Mouse (Mus musculus): Measurements from ENCODE around the gene Ptprf. TPM values are rescaled to one million over a fixed set of nuclear protein-coding genes. Genes with fewer than 3 reads are reported as not detected.
A peak's percentile ranks its signal among the peaks of the same experiment; 100 is the strongest.

The Ptprf gene
- polyA plus RNA-seq, 1 experiment from 2014 or later, result 29.1 TPM

DNA sequence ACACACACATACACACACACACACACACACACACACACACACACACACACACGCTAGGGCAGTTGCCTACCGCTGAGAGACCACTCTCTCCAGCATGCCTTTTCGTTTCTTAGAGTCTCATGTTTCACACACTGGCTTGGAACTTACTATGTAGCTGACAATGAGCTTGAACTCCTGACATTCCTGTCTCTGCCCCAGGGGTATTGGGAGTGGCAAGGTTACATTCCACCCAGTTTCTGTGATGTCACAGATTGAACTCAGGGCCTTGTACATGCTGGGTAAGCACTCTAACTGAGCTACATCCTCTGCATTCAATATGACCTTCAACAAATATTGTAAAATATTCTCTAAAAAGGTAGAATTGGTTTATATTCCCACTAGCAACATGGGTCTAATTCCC is 92.6 kb downstream of the Ptprf start:
- Histone ChIP-seq H3K36me3 (ENCODE audit: control insufficient read depth, insufficient read depth, low read length) (no peaks in the 10 kb centered on the region), H3K4me1 (replicated peaks; ENCODE audit: control insufficient read depth, insufficient read depth, low read length) (no peaks in the 10 kb centered on the region), H3K4me2 (no peak overlapping the region), H3K9ac (ENCODE audit: low read depth, low read length) (no peak overlapping the region), H3K9me3 (ENCODE audit: control insufficient read depth, low read length) (no peaks in the 10 kb centered on the region), H3K27ac (ENCODE audit: low read depth, low read length) (no peak overlapping the region), H3K4me3 (ENCODE audit: low read depth, low read length) (no peak overlapping the region), H3K27me3 (replicated peaks; ENCODE audit: control insufficient read depth, insufficient read depth, low read length) (no peaks in the 10 kb centered on the region)
- ATAC-seq (replicated peaks; ENCODE audit: low FRiP score), result no peak
- DNase-seq (ENCODE audit: low spot score), result no peak
- 74% methylated on average over 3 of the region's 3 CpGs for WGBS

DNA sequence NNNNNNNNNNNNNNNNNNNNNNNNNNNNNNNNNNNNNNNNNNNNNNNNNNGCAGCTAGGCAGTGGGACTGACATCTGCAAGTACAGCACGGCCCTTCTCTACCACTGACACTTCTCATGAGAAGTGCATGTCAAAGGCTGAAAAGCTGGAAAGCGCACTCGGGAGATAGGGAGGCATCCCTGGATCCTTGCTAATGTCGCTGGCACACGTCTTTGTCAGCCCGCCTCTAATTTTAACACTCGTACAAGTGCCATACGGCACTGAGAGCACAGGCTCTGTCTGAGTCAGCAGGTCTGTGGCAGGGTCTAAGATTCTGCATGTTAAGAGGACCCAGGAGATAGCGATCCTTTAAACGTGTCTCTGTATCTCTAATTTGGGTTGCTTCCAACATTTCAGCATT is 95.0 kb downstream of the Ptprf start:
- no peaks in the 10 kb centered on the region for H3K36me3 ChIP-seq (ENCODE audit: control insufficient read depth, insufficient read depth, low read length)
- no peaks in the 10 kb centered on the region for H3K4me1 ChIP-seq (replicated peaks; ENCODE audit: control insufficient read depth, insufficient read depth, low read length)
- H3K4me2 ChIP-seq, result no peak overlapping the region
- no peak overlapping the region for H3K9ac ChIP-seq (ENCODE audit: low read depth, low read length)
- no peak overlapping the region for H3K4me3 ChIP-seq (ENCODE audit: low read depth, low read length)
- ATAC-seq (replicated peaks; ENCODE audit: low FRiP score) (no peak), DNase-seq (ENCODE audit: low spot score) (no peak)
- no peaks in the 10 kb centered on the region for H3K27me3 ChIP-seq (replicated peaks; ENCODE audit: control insufficient read depth, insufficient read depth, low read length)
- no peak overlapping the region for H3K27ac ChIP-seq (ENCODE audit: low read depth, low read length)
- H3K9me3 ChIP-seq (ENCODE audit: control insufficient read depth, low read length), result no peaks in the 10 kb centered on the region
- WGBS, result 86% methylated on average over 10 of the region's 10 CpGs

GRCm38 (mm10) chr4:118180301-118181080 is 110.7 kb downstream of the Ptprf start:
- H3K9me3 ChIP-seq (ENCODE audit: control insufficient read depth, low read length), result no peaks in the 10 kb centered on the region

DNA sequence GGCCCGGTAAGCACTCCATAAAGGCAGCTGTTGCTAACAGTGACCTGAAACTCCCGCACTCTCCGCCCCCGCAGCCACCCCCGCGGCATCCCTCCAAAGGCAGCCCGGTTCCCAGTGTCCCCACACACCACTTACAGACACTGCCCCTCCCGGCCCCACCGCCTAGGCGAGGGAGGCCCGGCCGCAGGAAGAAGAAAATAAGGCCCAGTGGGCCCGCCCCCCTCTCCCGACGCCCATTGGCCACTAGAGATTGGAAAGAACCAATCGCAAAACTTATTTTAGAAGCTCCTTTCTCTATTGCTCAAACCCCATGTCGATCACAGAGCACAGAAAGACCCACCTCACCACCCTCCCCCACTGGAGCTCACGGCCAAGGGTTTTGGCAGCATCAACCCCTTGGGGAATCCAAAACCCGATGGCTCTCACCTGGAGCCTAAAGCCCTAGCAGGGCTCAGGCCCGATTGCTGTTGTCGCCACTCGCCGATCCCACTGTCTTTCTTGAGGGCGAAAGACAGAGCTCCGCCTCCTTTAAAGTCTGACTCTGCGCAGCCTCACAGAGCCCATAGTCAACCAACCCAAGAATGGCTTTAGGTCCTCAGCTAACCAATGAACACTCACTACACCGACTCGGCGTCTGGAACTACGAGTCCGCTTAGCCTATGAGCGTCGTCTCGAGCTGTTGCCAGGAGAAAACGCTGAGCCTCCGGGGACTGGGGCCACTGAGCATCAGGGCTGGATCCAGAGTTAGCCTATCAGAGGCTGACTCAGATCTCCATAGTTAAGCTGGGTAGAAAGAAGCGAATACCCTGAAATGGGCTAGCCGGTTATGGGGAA is 111.5 kb downstream of the Ptprf start, which contains the start of gene Kdm4a:
Kdm4a (minus strand) TSS at position 577 of the 834 bp plus-strand sequence.
- Histone ChIP-seq H3K27me3 (replicated peaks; ENCODE audit: control insufficient read depth, insufficient read depth, low read length) (no peaks in the 10 kb centered on the region), H3K36me3 (ENCODE audit: control insufficient read depth, insufficient read depth, low read length) (peaks cover 20% of the 10 kb centered on the region), H3K27ac (ENCODE audit: low read depth, low read length) (peak within 1 kb of the TSS; percentile 88), H3K9ac (ENCODE audit: low read depth, low read length) (peak within 1 kb of the TSS; percentile 75), H3K4me1 (replicated peaks; ENCODE audit: control insufficient read depth, insufficient read depth, low read length) (peaks cover 7% of the 10 kb centered on the region), H3K9me3 (ENCODE audit: control insufficient read depth, low read length) (no peaks in the 10 kb centered on the region), H3K4me2 (peak within 1 kb of the TSS; percentile 93), H3K4me3 (ENCODE audit: low read depth, low read length) (peak within 1 kb of the TSS; percentile 68)
- peak; percentile 89 for DNase-seq (ENCODE audit: low spot score)
- WGBS, result under 1% methylated on average over 38 of the region's 38 CpGs
- peak; percentile 99 for ATAC-seq (replicated peaks; ENCODE audit: low FRiP score)

More at GRCm38 (mm10) chr4:118180301-118181080, 110.7 kb downstream of the Ptprf start:
- DNase-seq (ENCODE audit: low spot score) (no peak), ATAC-seq (replicated peaks; ENCODE audit: low FRiP score) (no peak)
- H3K27ac ChIP-seq (ENCODE audit: low read depth, low read length), result peak overlapping the region; percentile 88
- H3K36me3 ChIP-seq (ENCODE audit: control insufficient read depth, insufficient read depth, low read length), result peaks cover 14% of the 10 kb centered on the region
- H3K4me3 ChIP-seq (ENCODE audit: low read depth, low read length), result peak overlapping the region; percentile 68
- H3K9ac ChIP-seq (ENCODE audit: low read depth, low read length), result peak overlapping the region; percentile 75
- H3K4me2 ChIP-seq, result peak overlapping the region; percentile 93
- H3K4me1 ChIP-seq (replicated peaks; ENCODE audit: control insufficient read depth, insufficient read depth, low read length), result peaks cover 7% of the 10 kb centered on the region
- 17% methylated on average over 17 of the region's 17 CpGs for WGBS
- H3K27me3 ChIP-seq (replicated peaks; ENCODE audit: control insufficient read depth, insufficient read depth, low read length), result no peaks in the 10 kb centered on the region

DNA sequence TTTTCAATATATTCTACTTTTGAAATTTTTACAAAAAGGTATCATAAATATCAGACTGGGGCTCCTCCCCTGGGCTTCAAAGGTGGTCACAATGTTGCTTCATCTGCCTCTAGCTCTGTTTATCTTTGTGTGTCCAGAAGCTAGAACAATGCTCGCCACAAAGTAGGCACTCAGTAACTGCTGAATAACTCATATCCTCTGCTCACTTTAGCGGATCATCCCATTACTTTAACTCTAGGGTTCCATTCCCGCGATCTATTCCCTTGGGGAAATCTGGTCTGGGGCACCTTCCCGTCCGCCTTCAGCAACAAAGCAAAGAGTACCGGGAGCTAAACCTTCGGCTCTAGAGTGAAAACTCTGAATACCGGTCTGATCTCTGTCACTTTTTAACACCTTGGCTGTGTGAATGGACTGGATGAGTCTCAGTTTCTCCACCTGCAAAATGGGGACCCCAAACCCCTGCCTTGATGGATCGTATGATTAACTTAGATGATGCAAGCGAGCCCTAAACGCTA is 112.2 kb downstream of the Ptprf start:
- 2% methylated on average over 12 of the region's 12 CpGs for WGBS
- no peak for ATAC-seq (replicated peaks; ENCODE audit: low FRiP score)

GRCm38 (mm10) chr4:118172461-118172860 is 118.7 kb downstream of the Ptprf start:
- Histone ChIP-seq H3K36me3 (ENCODE audit: control insufficient read depth, insufficient read depth, low read length) (peaks cover 69% of the 10 kb centered on the region), H3K4me2 (no peak overlapping the region), H3K27ac (ENCODE audit: low read depth, low read length) (no peak overlapping the region), H3K4me3 (ENCODE audit: low read depth, low read length) (no peak overlapping the region), H3K9me3 (ENCODE audit: control insufficient read depth, low read length) (no peaks in the 10 kb centered on the region), H3K27me3 (replicated peaks; ENCODE audit: control insufficient read depth, insufficient read depth, low read length) (no peaks in the 10 kb centered on the region), H3K4me1 (replicated peaks; ENCODE audit: control insufficient read depth, insufficient read depth, low read length) (no peaks in the 10 kb centered on the region), H3K9ac (ENCODE audit: low read depth, low read length) (no peak overlapping the region)
- ATAC-seq (replicated peaks; ENCODE audit: low FRiP score) (no peak), DNase-seq (ENCODE audit: low spot score) (no peak)
- 94% methylated on average over 12 of the region's 12 CpGs for WGBS

More for the DNA sequence above, 112.2 kb downstream of the Ptprf start:
- DNase-seq (ENCODE audit: low spot score), result no peak
- peak overlapping the region; percentile 74 for H3K9ac ChIP-seq (ENCODE audit: low read depth, low read length)
- H3K27me3 ChIP-seq (replicated peaks; ENCODE audit: control insufficient read depth, insufficient read depth, low read length), result no peaks in the 10 kb centered on the region
- H3K9me3 ChIP-seq (ENCODE audit: control insufficient read depth, low read length), result no peaks in the 10 kb centered on the region
- H3K4me3 ChIP-seq (ENCODE audit: low read depth, low read length), result peak overlapping the region; percentile 68
- peaks cover 20% of the 10 kb centered on the region for H3K36me3 ChIP-seq (ENCODE audit: control insufficient read depth, insufficient read depth, low read length)
- H3K4me2 ChIP-seq, result peak overlapping the region; percentile 62
- H3K4me1 ChIP-seq (replicated peaks; ENCODE audit: control insufficient read depth, insufficient read depth, low read length), result peaks cover 7% of the 10 kb centered on the region
- peak overlapping the region; percentile 75; the same call in 1 of the 2 replicates for H3K27ac ChIP-seq (ENCODE audit: low read depth, low read length)

- Histone ChIP-seq H3K36me3 (ENCODE audit: control insufficient read depth, insufficient read depth, low read length) (peaks cover 73% of the 10 kb centered on the region), H3K27me3 (replicated peaks; ENCODE audit: control insufficient read depth, insufficient read depth, low read length) (no peaks in the 10 kb centered on the region), H3K4me2 (no peak overlapping the region), H3K27ac (ENCODE audit: low read depth, low read length) (no peak overlapping the region), H3K4me1 (replicated peaks; ENCODE audit: control insufficient read depth, insufficient read depth, low read length) (no peaks in the 10 kb centered on the region), H3K9ac (ENCODE audit: low read depth, low read length) (no peak overlapping the region), H3K4me3 (ENCODE audit: low read depth, low read length) (no peak overlapping the region), H3K9me3 (ENCODE audit: control insufficient read depth, low read length) (no peaks in the 10 kb centered on the region)
- WGBS, result 86% methylated on average over 9 of the region's 9 CpGs
- ATAC-seq (replicated peaks; ENCODE audit: low FRiP score), result no peak
- DNase-seq (ENCODE audit: low spot score), result no peak
These were observed 120.2 kb downstream of the Ptprf start for GRCm38 (mm10) chr4:118171006-118171405.

- Histone ChIP-seq H3K4me3 (ENCODE audit: low read depth, low read length) (no peak overlapping the region), H3K27ac (ENCODE audit: low read depth, low read length) (no peak overlapping the region), H3K4me1 (replicated peaks; ENCODE audit: control insufficient read depth, insufficient read depth, low read length) (no peaks in the 10 kb centered on the region), H3K9me3 (ENCODE audit: control insufficient read depth, low read length) (no peaks in the 10 kb centered on the region), H3K9ac (ENCODE audit: low read depth, low read length) (no peak overlapping the region), H3K27me3 (replicated peaks; ENCODE audit: control insufficient read depth, insufficient read depth, low read length) (no peaks in the 10 kb centered on the region), H3K4me2 (no peak overlapping the region), H3K36me3 (ENCODE audit: control insufficient read depth, insufficient read depth, low read length) (peaks cover 79% of the 10 kb centered on the region)
- ATAC-seq (replicated peaks; ENCODE audit: low FRiP score), result no peak
- WGBS, result 88% methylated on average over 12 of the region's 12 CpGs
- no peak for DNase-seq (ENCODE audit: low spot score)
These were observed 129.1 kb downstream of the Ptprf start for GRCm38 (mm10) chr4:118162123-118162522.

Data from liver, embryonic 11.5 days (tissue).